Mouse (Mus musculus) CD4-positive, CD25-positive, alpha-beta regulatory T cell, adult 2 months (primary cell): ENCODE measurements around the gene Olfr1373.

Source experiments
- DNase-seq: peaks from one replicate; pipeline ENCODE4 v3.0.0-alpha.2; 2012; ENCODE audit warnings: low read depth, low spot score

The Olfr1373 gene

GRCm38 (mm10) chr11:52106438-52106837 lies 38.9 kb downstream of the Olfr1373 start:
- no peak for DNase-seq

DNA sequence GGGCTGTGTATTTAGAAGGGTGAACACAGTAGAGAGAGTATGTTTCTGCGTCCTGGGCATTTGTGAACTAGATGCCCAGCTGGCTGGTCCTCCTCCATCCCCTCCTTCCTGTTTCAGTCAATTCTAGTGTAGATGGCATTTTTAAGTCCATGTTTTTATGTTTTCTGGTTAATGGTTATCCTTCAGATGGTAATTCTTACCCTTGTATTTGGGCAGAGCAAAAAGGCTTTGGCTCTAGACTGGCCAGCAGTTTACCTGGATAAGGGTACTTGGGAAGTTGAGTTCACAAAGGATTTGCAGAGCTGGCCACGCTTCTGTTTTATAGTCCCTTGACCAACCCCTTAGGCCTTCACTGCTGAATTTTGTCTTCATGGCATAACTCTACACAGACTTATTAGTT lies 39.3 kb downstream of the Olfr1373 start:
- DNase-seq, result no peak

DNA sequence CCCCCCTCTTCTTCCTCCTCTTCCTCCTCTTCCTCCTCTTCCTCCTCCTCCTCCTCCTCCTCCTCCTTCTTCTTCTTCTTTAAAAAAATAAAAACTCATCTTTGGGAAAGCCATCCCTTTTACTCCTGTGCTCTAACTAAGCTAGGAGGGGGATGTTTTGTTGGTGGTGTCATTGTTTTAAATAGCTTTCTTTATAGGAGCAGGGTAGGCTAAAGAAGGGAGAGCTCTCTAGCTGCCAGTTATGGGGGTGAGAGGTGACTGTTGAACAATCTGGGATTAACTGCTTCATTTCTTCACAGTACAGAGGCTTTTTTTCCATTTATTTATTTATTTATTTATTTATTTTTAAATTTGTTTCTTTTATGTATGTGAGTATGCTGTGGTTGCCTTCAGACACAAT lies 39.8 kb downstream of the Olfr1373 start:
- no peak for DNase-seq

DNA sequence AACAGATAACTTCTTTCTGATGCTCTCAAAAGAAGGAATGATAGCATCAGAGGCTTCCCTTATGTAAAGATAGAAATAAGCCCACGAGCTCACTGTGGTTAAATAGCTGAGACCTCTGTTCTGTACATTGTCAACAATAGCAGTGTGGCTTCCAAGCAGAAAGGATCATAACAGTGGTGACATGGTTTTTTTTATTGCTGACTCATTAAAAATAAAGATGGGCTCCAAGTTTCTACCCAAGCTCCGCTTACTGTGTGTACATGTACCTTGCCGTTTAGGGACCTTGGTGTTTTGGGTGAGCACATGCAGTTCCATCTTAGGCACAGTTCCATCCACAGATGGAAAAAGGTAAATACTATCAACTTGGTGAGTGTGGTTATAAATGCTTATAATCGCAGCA lies 42.4 kb downstream of the Olfr1373 start:
- no peak for DNase-seq

GRCm38 (mm10) chr11:52099771-52100219 lies 45.5 kb downstream of the Olfr1373 start:
- DNase-seq, result peak; percentile 65

DNA sequence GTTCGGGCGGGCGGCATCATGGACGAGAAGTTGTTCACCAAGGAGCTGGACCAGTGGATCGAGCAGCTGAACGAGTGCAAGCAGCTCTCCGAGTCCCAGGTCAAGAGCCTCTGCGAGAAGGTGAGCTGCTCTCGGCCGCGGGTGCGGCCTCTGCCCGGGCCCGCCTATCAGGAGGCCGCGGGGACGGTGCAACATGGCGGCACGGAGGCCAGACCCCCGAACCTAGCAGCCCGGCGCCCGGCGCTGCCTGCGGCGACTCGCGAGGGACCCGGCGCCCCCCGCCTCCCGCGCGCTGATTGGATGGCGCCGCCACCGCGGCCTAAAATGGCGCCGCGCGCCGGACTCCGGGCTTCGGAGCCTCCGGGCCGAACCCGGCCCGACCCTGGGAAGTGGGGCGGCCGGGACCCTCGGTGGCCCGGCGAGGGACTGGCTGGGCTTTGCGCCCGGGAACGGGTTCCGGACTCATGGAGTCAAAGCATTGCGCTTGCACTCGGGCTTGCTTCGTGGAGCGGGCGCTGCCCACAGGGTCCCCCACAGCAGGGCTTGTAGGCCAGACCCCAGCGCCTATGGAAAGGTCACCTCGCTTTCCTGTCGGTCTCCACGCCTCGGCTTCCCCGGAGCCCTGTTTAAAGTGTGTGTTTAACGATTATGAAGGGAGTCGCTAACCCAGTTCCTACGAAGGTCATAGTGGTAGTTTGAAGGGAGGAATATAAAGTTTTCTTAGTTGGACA lies 46.1 kb downstream of the Olfr1373 start:
- peak; percentile 75 for DNase-seq

GRCm38 (mm10) chr11:52098398-52098946 lies 46.9 kb downstream of the Olfr1373 start, which contains the start of gene Ppp2ca:
Gene Ppp2ca, plus strand, starts transcription at chr11:52098681.
- peak; percentile 100 for DNase-seq

DNA sequence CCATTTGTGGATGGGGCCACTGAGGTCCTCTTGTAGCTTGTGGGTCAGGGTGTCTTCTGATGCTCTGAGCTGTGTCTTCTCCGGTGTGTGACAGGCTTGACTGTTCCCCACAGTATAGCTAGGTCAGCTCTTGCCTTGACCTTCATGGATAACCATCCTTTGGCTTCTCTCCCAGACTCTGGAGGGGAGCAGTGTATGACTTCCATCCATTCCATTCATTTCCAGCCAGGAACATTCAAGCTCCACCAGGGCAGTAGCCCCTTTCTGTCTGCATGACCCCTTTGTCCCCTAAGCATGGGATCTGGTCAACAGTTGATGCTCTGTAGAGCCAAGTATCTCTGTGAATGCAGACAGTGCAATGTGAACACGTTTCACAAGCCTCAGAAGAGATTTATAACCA lies 47.7 kb downstream of the Olfr1373 start:
- DNase-seq, result no peak

- peak; percentile 22 for DNase-seq
Observed at GRCm38 (mm10) chr11:52097016-52097415, 48.3 kb downstream of the Olfr1373 start.
